Mouse (Mus musculus) CD4-positive, CD25-positive, alpha-beta regulatory T cell, adult 9 weeks (primary cell): ENCODE measurements around the gene Gm12695. TPM values are rescaled to one million over a fixed set of nuclear protein-coding genes. Genes with fewer than 3 reads are reported as not detected.

Experiments used
- polyA plus RNA-seq: library from polyadenylated mRNA; unstranded; fragments of 100-300 nt; shearing (Covaris generic); gene quantifications from one replicate; pipeline ENCODE4 v1.2.1, GENCODE M21; 2017

Gene Gm12695
- not detected for polyA plus RNA-seq

DNA sequence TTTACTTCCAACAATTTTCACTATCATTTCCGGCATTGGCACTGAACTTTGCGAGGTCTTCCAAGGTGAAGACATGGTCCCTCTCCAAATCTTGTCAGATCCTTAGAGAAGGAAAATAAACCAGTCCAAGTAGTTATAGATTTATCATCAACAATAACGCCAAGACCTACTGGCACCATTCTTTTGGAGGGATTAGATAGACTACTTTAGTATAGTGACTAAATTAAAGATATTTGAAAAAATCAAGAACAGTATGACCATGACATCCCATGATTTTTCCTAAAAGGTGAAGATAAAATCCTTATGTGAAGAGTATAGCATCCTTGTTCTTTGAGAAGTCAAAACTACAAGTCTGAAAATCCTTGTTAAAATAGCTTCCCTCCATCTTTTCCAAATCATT lies at the start of gene Gm12695:
Gm12695 (minus strand) TSS at position 101 of the 400 bp plus-strand sequence.

Other genes with a start within 250 kb of the Gm12695 start
- not detected for gene Cyp2j6, start 231.5 kb downstream of the Gm12695 start, polyA plus RNA-seq
- not detected for gene Cyp2j9, start 193.6 kb downstream of the Gm12695 start, polyA plus RNA-seq
- gene Cyp2j5, start 121.0 kb downstream of the Gm12695 start, polyA plus RNA-seq, result not detected